Mouse (Mus musculus): ENCODE results near the gene 1700057G04Rik.

The 1700057G04Rik gene

GRCm38 (mm10) chr9:92309077-92309476, at the start of gene 1700057G04Rik:
Gene 1700057G04Rik (plus strand): TSS chr9:92309377.
- DNase-seq = no peak

GRCm38 (mm10) chr9:92260481-92261159, 48.6 kb upstream of the 1700057G04Rik start:
- no peak for DNase-seq

- DNase-seq = no peak
Measured at GRCm38 (mm10) chr9:92265719-92266118, 43.5 kb upstream of the 1700057G04Rik start.

- DNase-seq = no peak
Measured at GRCm38 (mm10) chr9:92266558-92267171, 42.5 kb upstream of the 1700057G04Rik start.

- DNase-seq = no peak
Measured at GRCm38 (mm10) chr9:92267732-92268131, 41.4 kb upstream of the 1700057G04Rik start.

GRCm38 (mm10) chr9:92269829-92270404, 39.3 kb upstream of the 1700057G04Rik start:
- DNase-seq = no peak

GRCm38 (mm10) chr9:92270927-92271326, 38.2 kb upstream of the 1700057G04Rik start:
- no peak for DNase-seq

GRCm38 (mm10) chr9:92272650-92273049, 36.5 kb upstream of the 1700057G04Rik start:
- no peak for DNase-seq

- no peak for DNase-seq
Measured at GRCm38 (mm10) chr9:92273271-92273670, 35.9 kb upstream of the 1700057G04Rik start.

- DNase-seq = no peak
Measured at GRCm38 (mm10) chr9:92273956-92274762, 35.0 kb upstream of the 1700057G04Rik start.

- DNase-seq = no peak
Measured at GRCm38 (mm10) chr9:92275486-92276207, 33.5 kb upstream of the 1700057G04Rik start, which contains the start of gene Plscr2. Gene Plscr2 (plus strand): TSS chr9:92275602.

GRCm38 (mm10) chr9:92276360-92276759, 32.8 kb upstream of the 1700057G04Rik start:
- DNase-seq = no peak

- DNase-seq = no peak
Measured at GRCm38 (mm10) chr9:92280048-92280447, 29.1 kb upstream of the 1700057G04Rik start.

GRCm38 (mm10) chr9:92282563-92283171, 26.5 kb upstream of the 1700057G04Rik start:
- DNase-seq = no peak

GRCm38 (mm10) chr9:92289675-92290074, 19.5 kb upstream of the 1700057G04Rik start:
- DNase-seq = no peak

GRCm38 (mm10) chr9:92292169-92292568, 17.0 kb upstream of the 1700057G04Rik start:
- DNase-seq = no peak

GRCm38 (mm10) chr9:92292922-92293321, 16.3 kb upstream of the 1700057G04Rik start:
- no peak for DNase-seq

- no peak for DNase-seq
Measured at GRCm38 (mm10) chr9:92293560-92294548, 15.3 kb upstream of the 1700057G04Rik start.

- DNase-seq = no peak
Measured at GRCm38 (mm10) chr9:92298288-92298687, 10.9 kb upstream of the 1700057G04Rik start.

- no peak for DNase-seq
Measured at GRCm38 (mm10) chr9:92301213-92301612, 8.0 kb upstream of the 1700057G04Rik start.

- no peak for DNase-seq
Measured at GRCm38 (mm10) chr9:92305075-92305474, 4.1 kb upstream of the 1700057G04Rik start.
